Mouse (Mus musculus) CH12.LX (cell line): ENCODE results near the gene Recql5.

ENCODE experiments used
- CHD1 ChIP-seq: IDR thresholded peaks from 2 replicates; pipeline ENCODE4 v1.6.1; 2012; ENCODE audit warnings: low read depth, low read length, improper control_type of control experiment, inconsistent platforms
- CTCF ChIP-seq, 2 experiments: IDR thresholded peaks in 1 of 2; conservative IDR thresholded peaks in 1 of 2; 2 replicates each; pipeline ENCODE4 v1.5.1; 2011 to 2012; ENCODE audit warnings: low read depth in 2 of 2, low read length in 2 of 2, improper control_type of control experiment in 1 of 2, inconsistent platforms in 1 of 2, mild to moderate bottlenecking in 1 of 2, moderate library complexity in 1 of 2
- EP300 ChIP-seq: IDR thresholded peaks from 2 replicates; pipeline ENCODE4 v1.6.1; 2011; ENCODE audit warnings: low read length, improper control_type of control experiment
- ETS1 ChIP-seq: conservative IDR thresholded peaks from 2 replicates; pipeline ENCODE4 v1.6.1; 2012; ENCODE audit warnings: low read depth, mild to moderate bottlenecking, inconsistent platforms, low read length, improper control_type of control experiment, moderate library complexity
- NRF1 ChIP-seq: IDR thresholded peaks from 2 replicates; pipeline ENCODE4 v1.6.1; 2014; ENCODE audit warnings: low read depth, mild to moderate bottlenecking, inconsistent platforms, low read length, improper control_type of control experiment, moderate library complexity
- POLR2A ChIP-seq: IDR thresholded peaks from 2 replicates; pipeline ENCODE4 v1.6.1; 2011; ENCODE audit warnings: low read depth, mild to moderate bottlenecking, improper control_type of control experiment, low read length
- POLR2AphosphoS2 ChIP-seq: IDR thresholded peaks from 2 replicates; pipeline ENCODE4 v1.6.1; 2011; ENCODE audit warnings: low read depth, low read length, improper control_type of control experiment
- USF1 ChIP-seq: IDR thresholded peaks from 2 replicates; pipeline ENCODE4 v1.6.1; 2014; ENCODE audit warnings: low read depth, mild to moderate bottlenecking, inconsistent platforms, low read length, improper control_type of control experiment
- ZNF384 ChIP-seq: IDR thresholded peaks from 2 replicates; pipeline ENCODE4 v1.6.1; 2012; ENCODE audit warnings: low read depth, low read length, improper control_type of control experiment, inconsistent platforms

GRCm38 (mm10) chr11:115929818-115930217 is 3.5 kb downstream of the Recql5 start:
- TF ChIP-seq USF1 = no peak
- peak; percentile 100 for TF ChIP-seq EP300
- TF ChIP-seq ETS1 = peak; percentile 98
- no peak for TF ChIP-seq CTCF (conservative IDR thresholded peaks at IDR 0.05 in 1 of 2, IDR thresholded peaks at IDR 0.05 in 1 of 2; ENCODE audit: low read depth in 2 of 2, low read length in 2 of 2)
- TF ChIP-seq POLR2A = peak; percentile 39; the same call in 1 of the 2 replicates
- peak; percentile 75; the same call in 1 of the 2 replicates for TF ChIP-seq POLR2AphosphoS2
- no peak for TF ChIP-seq NRF1
- peak; percentile 65 for TF ChIP-seq ZNF384
- peak; percentile 74; the same call in 1 of the 2 replicates for TF ChIP-seq CHD1
